Mouse (Mus musculus): ENCODE measurements around the gene Tenm3.

GRCm38 (mm10) chr8:48380035-48380434 is 463.7 kb downstream of the Tenm3 start:
- TF ChIP-seq FOSL1 (IDR thresholded peaks at IDR 0.05; ENCODE audit: insufficient read depth, low read length, poor library complexity, severe bottlenecking) (no peak), CTCF (IDR thresholded peaks at IDR 0.05; ENCODE audit: control insufficient read depth, insufficient read depth, insufficient read length) (no peak)
